Mouse (Mus musculus) liver, adult 10 weeks (tissue): ENCODE results near the gene Plekhd1. TPM values are rescaled to one million over a fixed set of nuclear protein-coding genes. Genes with fewer than 3 reads are reported as not detected.

Experiments used
- polyA plus RNA-seq: library from polyadenylated mRNA; stranded (reverse); fragments of 350-450 nt; fragmentation: Illumina TruSeq; extraction: RNeasy Lipid Tissue Mini Kit (QIAGEN cat#74804); gene quantifications from one replicate; pipeline ENCODE4 v1.2.3, GENCODE M21; 2014; ENCODE audit warnings: low read depth, low replicate concordance

The Plekhd1 gene
- not detected for polyA plus RNA-seq

DNA sequence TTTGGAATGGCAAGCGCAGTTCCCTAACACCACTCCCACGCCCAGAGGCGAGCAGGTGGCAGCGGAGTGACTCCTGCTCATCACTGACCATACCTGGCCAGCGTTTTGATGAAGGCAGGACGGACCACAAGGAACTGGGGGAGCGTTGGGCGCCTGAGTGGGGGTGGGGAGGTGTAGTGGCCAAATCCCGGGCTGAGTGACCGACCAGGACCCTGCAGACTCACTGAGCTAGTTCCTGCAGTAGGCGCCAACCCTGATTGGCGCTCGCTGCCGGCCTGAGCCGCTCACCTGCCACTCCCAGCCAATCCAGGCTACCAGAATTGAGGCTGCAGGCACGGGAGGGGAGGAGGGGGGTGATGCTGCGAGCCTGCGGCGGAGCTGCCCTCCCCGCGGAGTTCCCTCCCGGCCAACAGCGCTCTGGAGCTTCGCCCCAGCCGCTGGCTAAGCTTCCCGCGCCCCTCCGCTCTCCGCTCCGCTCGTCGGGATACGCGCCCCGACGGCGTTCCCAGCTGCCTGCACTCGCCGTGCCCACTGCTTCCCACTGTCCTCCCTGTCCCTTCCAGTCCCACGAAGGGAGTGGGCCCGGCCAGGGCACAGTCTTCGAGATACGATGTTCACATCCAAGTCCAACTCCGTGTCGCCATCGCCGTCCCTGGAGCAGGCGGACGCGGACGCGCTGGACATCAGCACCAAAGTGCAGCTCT, at the start of gene Plekhd1:
Gene Plekhd1 (plus strand): TSS at position 323 of the 704 bp plus-strand sequence.

DNA sequence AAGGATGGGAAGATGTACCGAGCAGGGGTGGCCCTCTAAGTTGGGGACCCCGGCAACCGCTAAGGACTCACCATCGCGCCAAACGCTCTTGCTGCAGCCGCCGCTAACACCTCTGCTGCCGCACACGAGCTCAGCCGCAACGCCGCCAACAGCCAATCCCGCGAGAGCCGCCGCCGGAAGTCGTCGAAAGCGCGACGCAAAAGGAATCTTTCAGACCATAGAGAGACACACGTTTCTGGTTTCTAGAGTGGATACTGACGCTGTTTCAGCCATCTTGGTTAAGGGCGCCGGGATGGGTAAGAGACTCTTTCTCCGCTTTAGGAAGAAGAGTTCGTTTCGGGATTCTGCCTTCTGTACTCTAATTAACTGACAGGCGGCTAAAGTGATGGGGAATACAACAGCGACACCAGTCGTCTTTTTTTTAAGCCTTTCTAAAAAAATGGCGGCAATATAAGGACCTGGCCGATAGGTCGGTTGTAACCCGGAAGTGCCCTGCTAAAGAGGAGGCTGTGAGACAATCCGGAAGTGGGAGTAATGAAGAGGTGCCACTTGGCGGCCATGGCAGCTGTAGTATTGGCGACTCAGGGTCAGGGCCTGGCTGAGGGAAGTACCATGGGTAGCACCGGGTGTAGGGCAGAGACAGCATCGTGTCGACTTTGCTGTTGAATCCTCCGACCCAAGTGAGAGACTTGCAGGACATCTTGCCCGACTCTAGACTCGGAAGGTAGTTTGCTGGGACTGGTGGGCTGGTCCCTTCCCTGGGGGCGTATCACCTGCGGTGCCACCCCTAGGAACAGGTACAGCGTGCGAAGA, 48.5 kb upstream of the Plekhd1 start, which contains the start of the genes Slc39a9 and Erh:
Gene Slc39a9 (plus strand): TSS at position 191 of the 813 bp plus-strand sequence.
Gene Erh (minus strand): TSS at position 649 of the 813 bp plus-strand sequence.

DNA sequence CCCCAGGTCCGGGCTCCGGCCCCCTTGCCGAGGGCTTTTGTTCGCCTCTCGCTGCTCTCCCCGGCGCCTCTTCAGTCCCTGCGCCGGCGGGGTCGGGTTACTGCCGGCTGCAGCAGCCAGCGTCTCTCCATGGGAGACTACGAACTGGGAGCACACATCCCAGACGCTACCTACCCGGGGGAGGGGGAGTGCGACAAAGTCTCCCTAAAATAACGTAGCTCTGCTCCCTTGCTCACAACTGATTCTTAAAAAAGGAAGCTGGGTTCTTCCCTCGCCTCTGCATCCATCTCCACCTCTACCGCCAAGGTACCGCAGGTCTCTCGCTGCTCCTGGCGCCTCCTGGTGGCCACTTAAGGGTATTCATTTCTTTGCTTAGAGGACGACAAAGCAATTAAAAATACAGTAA, 68.0 kb downstream of the Plekhd1 start, which contains the start of gene Ccdc177:
Gene Ccdc177 (minus strand): TSS at position 292 of the 406 bp plus-strand sequence.

Other genes starting within 250 kb of the Plekhd1 start
- 8.0 TPM for gene Exd2, start 229.5 kb upstream of the Plekhd1 start, polyA plus RNA-seq
- not detected for gene Galnt16, start 174.3 kb upstream of the Plekhd1 start, polyA plus RNA-seq
- 29.0 TPM for gene Slc39a9, start 48.7 kb upstream of the Plekhd1 start, polyA plus RNA-seq
- gene Erh, start 48.2 kb upstream of the Plekhd1 start, polyA plus RNA-seq, result 24.9 TPM
- not detected for gene Ccdc177, start 68.1 kb downstream of the Plekhd1 start, polyA plus RNA-seq
- 15.2 TPM for gene Susd6, start 97.9 kb downstream of the Plekhd1 start, polyA plus RNA-seq